Mouse (Mus musculus) liver, adult 2 months (tissue): ENCODE results near the gene Nos1ap. TPM values are rescaled to one million over a fixed set of nuclear protein-coding genes. Genes with fewer than 3 reads are reported as not detected.

Experiments used
- DNase-seq: peaks from one replicate; pipeline ENCODE4 v3.0.0-alpha.2; 2011; ENCODE audit warnings: low read depth, low spot score; ENCODE audit errors: extremely low read depth
- H3K27ac ChIP-seq: fragments of 200-500 bp; replicated peaks from 2 replicates; pipeline ENCODE4 v1.5.1; 2012; ENCODE audit warnings: low read depth, mild to moderate bottlenecking, control low read depth, inconsistent platforms, low read length; ENCODE audit not compliant: insufficient read depth
- H3K27me3 ChIP-seq: fragments of 200-500 bp; 2 replicates; pipeline ENCODE4 v1.6.1; 2012; ENCODE audit warnings: mild to moderate bottlenecking, moderate library complexity, low read length, inconsistent platforms; ENCODE audit not compliant: control insufficient read depth, insufficient read depth
- H3K36me3 ChIP-seq: fragments of 200-500 bp; 2 replicates; pipeline ENCODE4 v1.6.1; 2012; ENCODE audit warnings: low read length, inconsistent platforms; ENCODE audit not compliant: control insufficient read depth, insufficient read depth
- H3K4me1 ChIP-seq: fragments of 200-500 bp; 2 replicates; pipeline ENCODE4 v1.6.1; 2011; ENCODE audit warnings: low read length; ENCODE audit not compliant: control insufficient read depth, insufficient read depth
- H3K4me3 ChIP-seq: fragments of 200-500 bp; 2 replicates; pipeline ENCODE4 v1.5.1; 2011; ENCODE audit warnings: low read depth, mild to moderate bottlenecking, control low read depth, low read length, moderate library complexity; ENCODE audit not compliant: insufficient read depth
- H3K79me2 ChIP-seq: fragments of 200-500 bp; 2 replicates; pipeline ENCODE4 v1.6.1; 2012; ENCODE audit warnings: inconsistent platforms, mild to moderate bottlenecking, low read length, moderate library complexity; ENCODE audit not compliant: control insufficient read depth, insufficient read depth
- H3K9ac ChIP-seq: fragments of 200-500 bp; 2 replicates; pipeline ENCODE4 v1.6.1; 2012; ENCODE audit warnings: low read depth, mild to moderate bottlenecking, control low read depth, inconsistent platforms, low read length
- CTCF ChIP-seq: fragments of 200-500 bp; IDR thresholded peaks from 2 replicates; pipeline ENCODE4 v1.5.1; 2011; ENCODE audit warnings: low read depth, low read length, control low read depth
- POLR2A ChIP-seq: fragments of 200-500 bp; IDR thresholded peaks from 2 replicates; pipeline ENCODE4 v1.6.1; 2011; ENCODE audit warnings: low read length, control low read depth; ENCODE audit not compliant: insufficient read depth; ENCODE audit errors: extremely low read depth
- WGBS: fragments of 180-500 bp; shearing (Covaris S2); methylation state at CpG from one replicate; pipeline ENCODE4 v1.1.7; 2018; 5-methylcytosine and 5-hydroxymethylcytosine counted together
- polyA plus RNA-seq: library from polyadenylated mRNA; depleted of rRNA; stranded (reverse); fragments of >200 nt; gene quantifications from 2 replicates; pipeline ENCODE4 v1.2.3, GENCODE M21; 2012
- total RNA-seq: library from RNA; depleted of rRNA; stranded (reverse); fragments of >200 nt; gene quantifications from 2 replicates; pipeline ENCODE4 v1.2.3, GENCODE M21; 2014

Nos1ap gene
- total and polyA plus RNA-seq, 2 experiments = 1.8 to 3.1 TPM

- peaks cover 5% of the 10 kb centered on the region; the same call in 1 of the 2 replicates for H3K4me1 ChIP-seq
- H3K9ac ChIP-seq = no peak overlapping the region
- no peak for DNase-seq
- H3K27ac ChIP-seq = no peak overlapping the region
- no peaks in the 10 kb centered on the region for H3K27me3 ChIP-seq
- H3K79me2 ChIP-seq = peaks cover 9% of the 10 kb centered on the region; the same call in 1 of the 2 replicates
- WGBS = 93% methylated on average over 7 of the region's 7 CpGs
- TF ChIP-seq POLR2A (no peak), CTCF (no peak)
- H3K36me3 ChIP-seq = no peaks in the 10 kb centered on the region
- no peak overlapping the region for H3K4me3 ChIP-seq
Observed at GRCm38 (mm10) chr1:170430660-170431059, 159.0 kb downstream of the Nos1ap start.

- Histone ChIP-seq H3K9ac (no peak overlapping the region), H3K27me3 (no peaks in the 10 kb centered on the region), H3K4me3 (no peak overlapping the region), H3K79me2 (peaks cover 9% of the 10 kb centered on the region; the same call in 1 of the 2 replicates), H3K4me1 (peaks cover 5% of the 10 kb centered on the region; the same call in 1 of the 2 replicates), H3K27ac (no peak overlapping the region), H3K36me3 (no peaks in the 10 kb centered on the region)
- TF ChIP-seq CTCF (no peak), POLR2A (no peak)
- peak; percentile 46 for DNase-seq
- WGBS = 88% methylated on average over 6 of the region's 6 CpGs
Observed at GRCm38 (mm10) chr1:170429656-170430055, 160.0 kb downstream of the Nos1ap start.

GRCm38 (mm10) chr1:170428141-170428540 is 161.5 kb downstream of the Nos1ap start:
- TF ChIP-seq CTCF (no peak), POLR2A (no peak)
- H3K4me1 ChIP-seq = peaks cover 5% of the 10 kb centered on the region; the same call in 1 of the 2 replicates
- peak; percentile 92 for DNase-seq
- no peaks in the 10 kb centered on the region for H3K36me3 ChIP-seq
- H3K4me3 ChIP-seq = no peak overlapping the region
- no peak overlapping the region for H3K27ac ChIP-seq
- H3K9ac ChIP-seq = no peak overlapping the region
- no peaks in the 10 kb centered on the region for H3K27me3 ChIP-seq
- H3K79me2 ChIP-seq = peaks cover 9% of the 10 kb centered on the region; the same call in 1 of the 2 replicates
- WGBS = 18% methylated on average over 2 of the region's 2 CpGs

- no peak overlapping the region for H3K27ac ChIP-seq
- WGBS = 95% methylated on average over 10 of the region's 10 CpGs
- H3K27me3 ChIP-seq = no peaks in the 10 kb centered on the region
- no peaks in the 10 kb centered on the region for H3K36me3 ChIP-seq
- DNase-seq = no peak
- no peak overlapping the region for H3K9ac ChIP-seq
- peaks cover 13% of the 10 kb centered on the region for H3K4me1 ChIP-seq
- peaks cover 3% of the 10 kb centered on the region; the same call in 1 of the 2 replicates for H3K79me2 ChIP-seq
- TF ChIP-seq POLR2A = no peak
- H3K4me3 ChIP-seq = no peak overlapping the region
Observed at GRCm38 (mm10) chr1:170424258-170424889, 165.3 kb downstream of the Nos1ap start.

GRCm38 (mm10) chr1:170423048-170423447 is 166.6 kb downstream of the Nos1ap start:
- peaks cover 13% of the 10 kb centered on the region for H3K4me1 ChIP-seq
- H3K27me3 ChIP-seq = no peaks in the 10 kb centered on the region
- TF ChIP-seq CTCF (no peak), POLR2A (no peak)
- WGBS = 92% methylated on average over 1 of the region's 1 CpGs
- H3K27ac ChIP-seq = no peak overlapping the region
- H3K79me2 ChIP-seq = peaks cover 3% of the 10 kb centered on the region; the same call in 1 of the 2 replicates
- H3K9ac ChIP-seq = no peak overlapping the region
- no peaks in the 10 kb centered on the region for H3K36me3 ChIP-seq
- DNase-seq = no peak
- no peak overlapping the region for H3K4me3 ChIP-seq

- WGBS = 39% methylated on average over 4 of the region's 4 CpGs
- H3K27me3 ChIP-seq = no peaks in the 10 kb centered on the region
- peaks cover 3% of the 10 kb centered on the region; the same call in 1 of the 2 replicates for H3K79me2 ChIP-seq
Observed at GRCm38 (mm10) chr1:170422188-170422587, 167.5 kb downstream of the Nos1ap start.

More at GRCm38 (mm10) chr1:170422188-170422587, 167.5 kb downstream of the Nos1ap start:
- Histone ChIP-seq H3K4me3 (no peak overlapping the region), H3K36me3 (no peaks in the 10 kb centered on the region), H3K4me1 (peaks cover 8% of the 10 kb centered on the region), H3K27ac (no peak overlapping the region), H3K9ac (no peak overlapping the region)
- TF ChIP-seq POLR2A = no peak
- no peak for TF ChIP-seq CTCF
- DNase-seq = peak; percentile 74
